In the genomic region with DNA sequence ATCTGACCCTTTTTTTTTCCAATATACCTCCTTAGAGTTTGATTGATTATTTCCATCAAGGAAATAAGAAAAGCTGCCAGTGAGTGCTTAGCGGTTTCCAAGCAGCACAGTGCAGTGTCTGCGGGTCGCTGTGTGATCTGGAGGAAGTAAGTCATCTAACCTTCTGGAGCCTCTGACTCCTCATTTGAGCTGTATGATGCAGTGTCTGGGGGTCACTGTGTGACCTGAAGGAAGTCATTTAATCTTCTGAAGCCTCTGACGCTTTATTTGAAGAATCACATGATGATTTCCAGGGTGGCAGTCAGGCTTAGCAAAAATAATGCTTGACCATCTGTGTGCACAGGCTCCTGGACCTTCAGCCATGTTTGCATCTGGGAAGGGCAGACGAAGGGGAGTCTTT, we compare ENCODE assay signal across 24 mouse cellular contexts. TPM values are rescaled to one million over a fixed set of nuclear protein-coding genes. Genes with fewer than 3 reads are reported as not detected.
DNase-seq lines count a peak whose midpoint lies in the region; ATAC-seq and TF ChIP-seq lines count a peak whose summit lies in the region.
"Had no signal": no experiment of that assay in that cellular context is flagged by ENCODE, and none has a peak within 500 bp of the region (broad histone marks: within the 10 kb centered on the region; RNA-seq: fewer than 3 reads in every experiment).

No protein-coding gene starts in this region.

- DNase-seq in gastrocnemius, adult 2 months = no peak
- no peak for DNase-seq in gastrocnemius, postnatal 4 days (ENCODE audit: low spot score in 2 of 2)
- DNase-seq in heart, postnatal 10 days = no peak
- no peak for DNase-seq in kidney, postnatal 0 days (ENCODE audit: low spot score)
- DNase-seq in kidney, adult 11 months = no peak
- DNase-seq in cerebellum, postnatal 10 days = no peak
- DNase-seq: cerebellum, adult 11 months; cerebellum, adult 9-11 months; gastrocnemius, postnatal 10 days; lung, adult 18-20 months; lung, postnatal 10 days; right cerebral cortex, adult 18-20 months; thymus, postnatal 36 days had no signal

- WGBS in heart, embryonic 15.5 days = 77% methylated on average over 5 of the region's 5 CpGs
- WGBS in kidney, postnatal 0 days = 32% methylated on average over 5 of the region's 5 CpGs

- no peak for ATAC-seq in heart, embryonic 15.5 days (replicated peaks; ENCODE audit: insufficient number of reproducible peaks, insufficient read depth, low FRiP score, low read depth)
- ATAC-seq in kidney, postnatal 0 days (replicated peaks; ENCODE audit: low FRiP score, low read depth) = no peak
- ATAC-seq: CD4-positive, CD25-positive, alpha-beta regulatory T cell, adult 4 months; forebrain, embryonic 15.5 days had no signal

- H3K9ac ChIP-seq in heart, embryonic 15.5 days = no peak overlapping the region
- 0 out of 2 replicates have a peak overlapping the region, but pooled peaks have one; percentile 9 for H3K9ac ChIP-seq in kidney, postnatal 0 days (ENCODE audit: low read depth, low read length)
- H3K9ac ChIP-seq: forebrain, embryonic 15.5 days; hindbrain, embryonic 13.5 days; neural tube, embryonic 15.5 days; stomach, embryonic 15.5 days had no signal

- H3K9me3 ChIP-seq in heart, embryonic 15.5 days (replicated peaks) = no peaks in the 10 kb centered on the region
- H3K9me3 ChIP-seq in kidney, postnatal 0 days (replicated peaks; ENCODE audit: low read length) = no peaks in the 10 kb centered on the region
- H3K9me3 ChIP-seq: embryonic facial prominence, embryonic 10.5 days; forebrain, embryonic 15.5 days; hindbrain, embryonic 13.5 days; neural tube, embryonic 15.5 days; stomach, embryonic 15.5 days had no signal

- intact Hi-C loops in gastrocnemius, adult 2 months (cut with DNase I) = loop anchor here (5.0 kb wide), 1 partner anchor 45 kb away; no protein-coding TSS in a partner anchor
- intact Hi-C loops in heart, postnatal 10 days (cut with DNase I) = loop anchor here (2.0 kb wide), 1 partner anchor 16 kb away; no protein-coding TSS in a partner anchor

- H3K27me3 ChIP-seq in heart, embryonic 15.5 days = no peaks in the 10 kb centered on the region
- H3K27me3 ChIP-seq in kidney, postnatal 0 days (ENCODE audit: insufficient read depth, low read length) = no peaks in the 10 kb centered on the region
- H3K27me3 ChIP-seq: forebrain, embryonic 15.5 days; hindbrain, embryonic 13.5 days; neural tube, embryonic 15.5 days; stomach, embryonic 15.5 days had no signal

- H3K4me1 ChIP-seq in heart, embryonic 15.5 days (replicated peaks) = peaks cover 37% of the 10 kb centered on the region
- H3K4me1 ChIP-seq in kidney, postnatal 0 days (replicated peaks; ENCODE audit: insufficient read depth, low read length) = peaks cover 18% of the 10 kb centered on the region

- H3K4me3 ChIP-seq in gastrocnemius, adult 2 months = no peak overlapping the region
- no peak overlapping the region for H3K4me3 ChIP-seq in heart, embryonic 15.5 days
- H3K4me3 ChIP-seq in kidney, postnatal 0 days (replicated peaks; ENCODE audit: low read depth, low read length) = no peak overlapping the region
- H3K4me3 ChIP-seq: embryonic facial prominence, embryonic 10.5 days; forebrain, embryonic 15.5 days; hindbrain, embryonic 13.5 days; layer of hippocampus, adult 2 months; neural tube, embryonic 15.5 days; stomach, embryonic 15.5 days had no signal

- no peak for TF ChIP-seq CTCF in gastrocnemius, adult 2 months (IDR thresholded peaks at IDR 0.05)
- TF ChIP-seq CTCF in kidney, postnatal 0 days (IDR thresholded peaks at IDR 0.05; ENCODE audit: low read depth) = no peak

- peaks cover 13% of the 10 kb centered on the region for H3K36me3 ChIP-seq in heart, embryonic 15.5 days
- H3K36me3 ChIP-seq in kidney, postnatal 0 days (ENCODE audit: insufficient read depth, low read length) = peaks cover 11% of the 10 kb centered on the region

- no peak overlapping the region for H3K4me2 ChIP-seq in heart, embryonic 15.5 days
- H3K4me2 ChIP-seq in kidney, postnatal 0 days (ENCODE audit: low read length) = no peak overlapping the region
- H3K4me2 ChIP-seq: forebrain, embryonic 15.5 days; heart, embryonic 11.5 days; hindbrain, embryonic 13.5 days; midbrain, embryonic 11.5 days; neural tube, embryonic 15.5 days; stomach, embryonic 15.5 days had no signal

- H3K27ac ChIP-seq in gastrocnemius, adult 2 months = peak overlapping the region; percentile 97
- peak overlapping the region; percentile 68; the same call in 1 of the 2 replicates for H3K27ac ChIP-seq in heart, embryonic 15.5 days
- peak overlapping the region; percentile 48; the same call in 1 of the 2 replicates for H3K27ac ChIP-seq in kidney, postnatal 0 days
- H3K27ac ChIP-seq: embryonic facial prominence, embryonic 10.5 days; forebrain, embryonic 15.5 days; hindbrain, embryonic 13.5 days; layer of hippocampus, adult 2 months; neural tube, embryonic 15.5 days; stomach, embryonic 15.5 days had no signal

RNA-seq across cellular contexts. Expression of gene Tmem127, which starts 5.1 kb away (rescaled TPM):
- total RNA-seq in gastrocnemius, adult 2 months (2021) = 10 to 100 TPM; 21.6 to 24.3 TPM
- 10 to 100 TPM; 47.9 to 48.5 TPM for total RNA-seq in gastrocnemius, postnatal 4 days (2021)
- 22.0 and 25.9 TPM in 2 replicates for polyA plus RNA-seq in heart, embryonic 15.5 days (2015; fragmentation: Nextera tagmentation; extraction: Ambion mirVana)
- 10 to 100 TPM; 39.4 to 40.4 TPM for total RNA-seq in heart, postnatal 10 days (2021)
- polyA plus RNA-seq in kidney, postnatal 0 days (2015; fragmentation: Nextera tagmentation; extraction: Ambion mirVana) = 35.4 and 35.7 TPM in 2 replicates

RNA-seq across cellular contexts. Expression of gene Ciao1, which starts 5.2 kb away (rescaled TPM):
- 10 to 100 TPM; 48.4 to 53.4 TPM for total RNA-seq in gastrocnemius, adult 2 months (2021)
- 10 to 100 TPM; 51.0 to 55.2 TPM for total RNA-seq in gastrocnemius, postnatal 4 days (2021)
- 57.5 and 58.7 TPM in 2 replicates for polyA plus RNA-seq in heart, embryonic 15.5 days (2015; fragmentation: Nextera tagmentation; extraction: Ambion mirVana)
- total RNA-seq in heart, postnatal 10 days (2021) = 10 to 100 TPM; 57.2 to 60.4 TPM
- 67.8 and 70.4 TPM in 2 replicates for polyA plus RNA-seq in kidney, postnatal 0 days (2015; fragmentation: Nextera tagmentation; extraction: Ambion mirVana)

RNA-seq across cellular contexts. Expression of gene Stard7, which starts 17.2 kb away (rescaled TPM):
- 100 to 1,000 TPM in 1 of 2 experiments, 10 to 100 TPM in 1; 88.9 to 152 TPM for total RNA-seq in gastrocnemius, adult 2 months (2021)
- 100 to 1,000 TPM; 108 to 129 TPM for total RNA-seq in gastrocnemius, postnatal 4 days (2021)
- 99.6 and 102 TPM in 2 replicates for polyA plus RNA-seq in heart, embryonic 15.5 days (2015; fragmentation: Nextera tagmentation; extraction: Ambion mirVana)
- 100 to 1,000 TPM; 184 to 187 TPM for total RNA-seq in heart, postnatal 10 days (2021)
- polyA plus RNA-seq in kidney, postnatal 0 days (2015; fragmentation: Nextera tagmentation; extraction: Ambion mirVana) = 83.4 and 86.5 TPM in 2 replicates

RNA-seq across cellular contexts. Expression of gene Snrnp200, which starts 44.6 kb away (rescaled TPM):
- total RNA-seq in gastrocnemius, adult 2 months (2021) = 10 to 100 TPM; 46.2 to 46.8 TPM
- total RNA-seq in gastrocnemius, postnatal 4 days (2021) = 10 to 100 TPM; 65.2 to 65.8 TPM
- 32.3 and 43.7 TPM in 2 replicates for polyA plus RNA-seq in heart, embryonic 15.5 days (2015; fragmentation: Nextera tagmentation; extraction: Ambion mirVana)
- 10 to 100 TPM; 63.3 to 66.8 TPM for total RNA-seq in heart, postnatal 10 days (2021)
- polyA plus RNA-seq in kidney, postnatal 0 days (2015; fragmentation: Nextera tagmentation; extraction: Ambion mirVana) = 37.0 TPM in 2 replicates

RNA-seq across cellular contexts. Expression of gene 1810024B03Rik, which starts 44.7 kb away (rescaled TPM):
- under 1 TPM; 0.31 to 0.69 TPM for total RNA-seq in gastrocnemius, adult 2 months (2021)
- total RNA-seq in gastrocnemius, postnatal 4 days (2021) = 1 to 10 TPM in 1 of 2 experiments, under 1 TPM in 1; 0.67 to 1.2 TPM
- 1.4 TPM in 2 replicates for polyA plus RNA-seq in heart, embryonic 15.5 days (2015; fragmentation: Nextera tagmentation; extraction: Ambion mirVana)
- total RNA-seq in heart, postnatal 10 days (2021) = under 1 TPM; 0.53 to 0.67 TPM
- 2.9 and 3.6 TPM in 2 replicates for polyA plus RNA-seq in kidney, postnatal 0 days (2015; fragmentation: Nextera tagmentation; extraction: Ambion mirVana)
- total RNA-seq: midbrain, postnatal 0 days had no signal
